Mouse (Mus musculus): ENCODE measurements around the gene Btg1. TPM values are rescaled to one million over a fixed set of nuclear protein-coding genes. Genes with fewer than 3 reads are reported as not detected.

Btg1 gene
- total and polyA plus RNA-seq, 2 experiments from 2014 or later = 24.7 to 28.7 TPM

GRCm38 (mm10) chr10:96624406-96624805, 7.6 kb downstream of the Btg1 start:
- Histone ChIP-seq H3K4me1 (ENCODE audit: control insufficient read depth, insufficient read depth) (peaks cover 37% of the 10 kb centered on the region; the same call in 1 of the 2 replicates), H3K4me3 (ENCODE audit: low read depth, low read length) (no peak overlapping the region), H3K27ac (ENCODE audit: low read depth) (no peak overlapping the region), H3K27me3 (ENCODE audit: control insufficient read depth, insufficient read depth, low read length) (no peaks in the 10 kb centered on the region), H3K9me3 (replicated peaks; ENCODE audit: control insufficient read depth, low read length) (no peaks in the 10 kb centered on the region), H3K36me3 (replicated peaks; ENCODE audit: control insufficient read depth, insufficient read depth, low read length) (peaks cover 18% of the 10 kb centered on the region), H3K9ac (replicated peaks; ENCODE audit: low read depth, low read length) (no peak overlapping the region), H3K4me2 (ENCODE audit: low read depth, low read length) (no peak overlapping the region)
- 89% methylated on average over 2 of the region's 2 CpGs for WGBS
- ATAC-seq (ENCODE audit: insufficient read depth, low read depth) = no peak
- no peak for DNase-seq (ENCODE audit: low spot score)
- TF ChIP-seq EP300 (IDR thresholded peaks at IDR 0.05; ENCODE audit: low read depth) = no peak
- TF ChIP-seq CTCF (IDR thresholded peaks at IDR 0.05; ENCODE audit: low read depth) = no peak

- H3K27ac ChIP-seq (ENCODE audit: low read depth) = no peak overlapping the region
- WGBS = 95% methylated on average over 4 of the region's 4 CpGs
- H3K4me2 ChIP-seq (ENCODE audit: low read depth, low read length) = no peak overlapping the region
- DNase-seq (ENCODE audit: low spot score) (no peak), ATAC-seq (ENCODE audit: insufficient read depth, low read depth) (no peak)
- H3K27me3 ChIP-seq (ENCODE audit: control insufficient read depth, insufficient read depth, low read length) = no peaks in the 10 kb centered on the region
- H3K9me3 ChIP-seq (replicated peaks; ENCODE audit: control insufficient read depth, low read length) = no peaks in the 10 kb centered on the region
- TF ChIP-seq EP300 (IDR thresholded peaks at IDR 0.05; ENCODE audit: low read depth) (no peak), CTCF (IDR thresholded peaks at IDR 0.05; ENCODE audit: low read depth) (no peak)
- H3K9ac ChIP-seq (replicated peaks; ENCODE audit: low read depth, low read length) = no peak overlapping the region
- H3K36me3 ChIP-seq (replicated peaks; ENCODE audit: control insufficient read depth, insufficient read depth, low read length) = peaks cover 15% of the 10 kb centered on the region
- peaks cover 37% of the 10 kb centered on the region; the same call in 1 of the 2 replicates for H3K4me1 ChIP-seq (ENCODE audit: control insufficient read depth, insufficient read depth)
- no peak overlapping the region for H3K4me3 ChIP-seq (ENCODE audit: low read depth, low read length)
These were observed 8.3 kb downstream of the Btg1 start for GRCm38 (mm10) chr10:96625061-96625460.

GRCm38 (mm10) chr10:96625682-96626081, 8.9 kb downstream of the Btg1 start:
- TF ChIP-seq EP300 (IDR thresholded peaks at IDR 0.05; ENCODE audit: low read depth) (no peak), CTCF (IDR thresholded peaks at IDR 0.05; ENCODE audit: low read depth) (no peak)
- 33% methylated on average over 4 of the region's 4 CpGs for WGBS
- DNase-seq (ENCODE audit: low spot score) (no peak), ATAC-seq (ENCODE audit: insufficient read depth, low read depth) (peak; percentile 52)
- Histone ChIP-seq H3K4me3 (ENCODE audit: low read depth, low read length) (no peak overlapping the region), H3K27me3 (ENCODE audit: control insufficient read depth, insufficient read depth, low read length) (no peaks in the 10 kb centered on the region), H3K36me3 (replicated peaks; ENCODE audit: control insufficient read depth, insufficient read depth, low read length) (peaks cover 14% of the 10 kb centered on the region), H3K9me3 (replicated peaks; ENCODE audit: control insufficient read depth, low read length) (no peaks in the 10 kb centered on the region), H3K9ac (replicated peaks; ENCODE audit: low read depth, low read length) (no peak overlapping the region), H3K4me1 (ENCODE audit: control insufficient read depth, insufficient read depth) (peaks cover 37% of the 10 kb centered on the region), H3K27ac (ENCODE audit: low read depth) (peak overlapping the region; percentile 44), H3K4me2 (ENCODE audit: low read depth, low read length) (no peak overlapping the region)

- no peak for ATAC-seq (ENCODE audit: insufficient read depth, low read depth)
- no peaks in the 10 kb centered on the region for H3K9me3 ChIP-seq (replicated peaks; ENCODE audit: control insufficient read depth, low read length)
- no peak overlapping the region for H3K4me2 ChIP-seq (ENCODE audit: low read depth, low read length)
- H3K9ac ChIP-seq (replicated peaks; ENCODE audit: low read depth, low read length) = no peak overlapping the region
- no peaks in the 10 kb centered on the region for H3K27me3 ChIP-seq (ENCODE audit: control insufficient read depth, insufficient read depth, low read length)
- H3K4me3 ChIP-seq (ENCODE audit: low read depth, low read length) = no peak overlapping the region
- peaks cover 40% of the 10 kb centered on the region for H3K4me1 ChIP-seq (ENCODE audit: control insufficient read depth, insufficient read depth)
- peaks cover 14% of the 10 kb centered on the region for H3K36me3 ChIP-seq (replicated peaks; ENCODE audit: control insufficient read depth, insufficient read depth, low read length)
- DNase-seq (ENCODE audit: low spot score) = no peak
- H3K27ac ChIP-seq (ENCODE audit: low read depth) = no peak overlapping the region
- no peak for TF ChIP-seq EP300 (IDR thresholded peaks at IDR 0.05; ENCODE audit: low read depth)
- TF ChIP-seq CTCF (IDR thresholded peaks at IDR 0.05; ENCODE audit: low read depth) = no peak
- WGBS = 89% methylated on average over 10 of the region's 10 CpGs
These were observed 9.4 kb downstream of the Btg1 start for GRCm38 (mm10) chr10:96626120-96626750.

GRCm38 (mm10) chr10:96627332-96627731, 10.5 kb downstream of the Btg1 start:
- no peak for ATAC-seq (ENCODE audit: insufficient read depth, low read depth)
- H3K9ac ChIP-seq (replicated peaks; ENCODE audit: low read depth, low read length) = no peak overlapping the region
- H3K4me2 ChIP-seq (ENCODE audit: low read depth, low read length) = no peak overlapping the region
- H3K4me3 ChIP-seq (ENCODE audit: low read depth, low read length) = no peak overlapping the region
- no peak for DNase-seq (ENCODE audit: low spot score)
- H3K27ac ChIP-seq (ENCODE audit: low read depth) = no peak overlapping the region
- H3K36me3 ChIP-seq (replicated peaks; ENCODE audit: control insufficient read depth, insufficient read depth, low read length) = peaks cover 14% of the 10 kb centered on the region
- H3K27me3 ChIP-seq (ENCODE audit: control insufficient read depth, insufficient read depth, low read length) = no peaks in the 10 kb centered on the region
- H3K9me3 ChIP-seq (replicated peaks; ENCODE audit: control insufficient read depth, low read length) = no peaks in the 10 kb centered on the region
- H3K4me1 ChIP-seq (ENCODE audit: control insufficient read depth, insufficient read depth) = peaks cover 33% of the 10 kb centered on the region
- WGBS = 93% methylated on average over 10 of the region's 10 CpGs
- TF ChIP-seq EP300 (IDR thresholded peaks at IDR 0.05; ENCODE audit: low read depth) = no peak
- no peak for TF ChIP-seq CTCF (IDR thresholded peaks at IDR 0.05; ENCODE audit: low read depth)
